Mouse (Mus musculus): ENCODE data around the gene Vps35l. TPM values are rescaled to one million over a fixed set of nuclear protein-coding genes. Genes with fewer than 3 reads are reported as not detected.

The Vps35l gene
- 93.5 and 120 TPM in 2 replicates for polyA plus RNA-seq (2012; ENCODE audit: insufficient read depth, insufficient read length, missing spikeins)

GRCm38 (mm10) chr7:118739975-118740531 is at the start of gene Vps35l:
Vps35l (plus strand) TSS chr7:118740226.
- 0 out of 2 replicates have a peak, but pooled peaks have one; percentile 37 for TF ChIP-seq CTCF (IDR thresholded peaks at IDR 0.05; ENCODE audit: low read depth, low read length)
- TF ChIP-seq POLR2A (IDR thresholded peaks at IDR 0.05; ENCODE audit: borderline replicate concordance, low read depth, low read length) = no peak
- peaks cover 14% of the 10 kb centered on the region for H3K4me1 ChIP-seq (ENCODE audit: control insufficient read depth, insufficient read depth, low read length)
- peak within 1 kb of the TSS; percentile 89 for H3K4me3 ChIP-seq (ENCODE audit: insufficient read depth, low read length)
- peak within 1 kb of the TSS; percentile 69 for H3K27ac ChIP-seq (ENCODE audit: insufficient read depth, low read depth, low read length)

- Histone ChIP-seq H3K27ac (ENCODE audit: insufficient read depth, low read depth, low read length) (no peak overlapping the region), H3K4me3 (ENCODE audit: insufficient read depth, low read length) (no peak overlapping the region), H3K4me1 (ENCODE audit: control insufficient read depth, insufficient read depth, low read length) (no peaks in the 10 kb centered on the region)
- TF ChIP-seq CTCF (IDR thresholded peaks at IDR 0.05; ENCODE audit: low read depth, low read length) (no peak), POLR2A (IDR thresholded peaks at IDR 0.05; ENCODE audit: borderline replicate concordance, low read depth, low read length) (no peak)
Measured at GRCm38 (mm10) chr7:118691287-118691686, 48.7 kb upstream of the Vps35l start.

GRCm38 (mm10) chr7:118696146-118696545 is 43.9 kb upstream of the Vps35l start:
- TF ChIP-seq POLR2A (IDR thresholded peaks at IDR 0.05; ENCODE audit: borderline replicate concordance, low read depth, low read length) = no peak
- TF ChIP-seq CTCF (IDR thresholded peaks at IDR 0.05; ENCODE audit: low read depth, low read length) = no peak
- peaks cover 19% of the 10 kb centered on the region for H3K4me1 ChIP-seq (ENCODE audit: control insufficient read depth, insufficient read depth, low read length)

GRCm38 (mm10) chr7:118697168-118697567 is 42.9 kb upstream of the Vps35l start:
- Histone ChIP-seq H3K27ac (ENCODE audit: insufficient read depth, low read depth, low read length) (no peak overlapping the region), H3K4me3 (ENCODE audit: insufficient read depth, low read length) (no peak overlapping the region), H3K4me1 (ENCODE audit: control insufficient read depth, insufficient read depth, low read length) (peaks cover 19% of the 10 kb centered on the region)
- no peak for TF ChIP-seq POLR2A (IDR thresholded peaks at IDR 0.05; ENCODE audit: borderline replicate concordance, low read depth, low read length)
- TF ChIP-seq CTCF (IDR thresholded peaks at IDR 0.05; ENCODE audit: low read depth, low read length) = no peak

More at GRCm38 (mm10) chr7:118696146-118696545, 43.9 kb upstream of the Vps35l start:
- no peak overlapping the region for H3K27ac ChIP-seq (ENCODE audit: insufficient read depth, low read depth, low read length)
- no peak overlapping the region for H3K4me3 ChIP-seq (ENCODE audit: insufficient read depth, low read length)

- no peak for TF ChIP-seq CTCF (IDR thresholded peaks at IDR 0.05; ENCODE audit: low read depth, low read length)
- TF ChIP-seq POLR2A (IDR thresholded peaks at IDR 0.05; ENCODE audit: borderline replicate concordance, low read depth, low read length) = no peak
- H3K4me3 ChIP-seq (ENCODE audit: insufficient read depth, low read length) = no peak overlapping the region
Measured at GRCm38 (mm10) chr7:118698882-118699281, 41.1 kb upstream of the Vps35l start.

GRCm38 (mm10) chr7:118703144-118703561 is 36.9 kb upstream of the Vps35l start:
- TF ChIP-seq POLR2A (IDR thresholded peaks at IDR 0.05; ENCODE audit: borderline replicate concordance, low read depth, low read length) = no peak
- no peak for TF ChIP-seq CTCF (IDR thresholded peaks at IDR 0.05; ENCODE audit: low read depth, low read length)
- Histone ChIP-seq H3K4me3 (ENCODE audit: insufficient read depth, low read length) (peak overlapping the region; percentile 30; the same call in 1 of the 2 replicates), H3K27ac (ENCODE audit: insufficient read depth, low read depth, low read length) (peak overlapping the region; percentile 33), H3K4me1 (ENCODE audit: control insufficient read depth, insufficient read depth, low read length) (peaks cover 39% of the 10 kb centered on the region)

More at GRCm38 (mm10) chr7:118698882-118699281, 41.1 kb upstream of the Vps35l start:
- Histone ChIP-seq H3K27ac (ENCODE audit: insufficient read depth, low read depth, low read length) (0 out of 2 replicates have a peak overlapping the region, but pooled peaks have one; percentile 3), H3K4me1 (ENCODE audit: control insufficient read depth, insufficient read depth, low read length) (peaks cover 31% of the 10 kb centered on the region)

- peaks cover 28% of the 10 kb centered on the region for H3K4me1 ChIP-seq (ENCODE audit: control insufficient read depth, insufficient read depth, low read length)
- no peak for TF ChIP-seq POLR2A (IDR thresholded peaks at IDR 0.05; ENCODE audit: borderline replicate concordance, low read depth, low read length)
- no peak for TF ChIP-seq CTCF (IDR thresholded peaks at IDR 0.05; ENCODE audit: low read depth, low read length)
- H3K4me3 ChIP-seq (ENCODE audit: insufficient read depth, low read length) = peak overlapping the region; percentile 88
- H3K27ac ChIP-seq (ENCODE audit: insufficient read depth, low read depth, low read length) = no peak overlapping the region
Measured at GRCm38 (mm10) chr7:118704001-118704850, 35.8 kb upstream of the Vps35l start.

GRCm38 (mm10) chr7:118705101-118705961 is 34.7 kb upstream of the Vps35l start, which contains the start of gene Gde1:
Gde1 (minus strand) TSS chr7:118705778.
- TF ChIP-seq CTCF (IDR thresholded peaks at IDR 0.05; ENCODE audit: low read depth, low read length) = no peak
- no peak within 1 kb of the TSS for H3K27ac ChIP-seq (ENCODE audit: insufficient read depth, low read depth, low read length)
- peak within 1 kb of the TSS; percentile 88 for H3K4me3 ChIP-seq (ENCODE audit: insufficient read depth, low read length)
- peaks cover 23% of the 10 kb centered on the region for H3K4me1 ChIP-seq (ENCODE audit: control insufficient read depth, insufficient read depth, low read length)

GRCm38 (mm10) chr7:118706051-118706450 is 34.0 kb upstream of the Vps35l start:
- Histone ChIP-seq H3K27ac (ENCODE audit: insufficient read depth, low read depth, low read length) (no peak overlapping the region), H3K4me3 (ENCODE audit: insufficient read depth, low read length) (peak overlapping the region; percentile 88), H3K4me1 (ENCODE audit: control insufficient read depth, insufficient read depth, low read length) (peaks cover 23% of the 10 kb centered on the region)
- TF ChIP-seq POLR2A (IDR thresholded peaks at IDR 0.05; ENCODE audit: borderline replicate concordance, low read depth, low read length) (no peak), CTCF (IDR thresholded peaks at IDR 0.05; ENCODE audit: low read depth, low read length) (no peak)
